Mouse (Mus musculus) layer of hippocampus, postnatal 25 days (tissue): Measurements from ENCODE around the gene Ccdc88b. TPM values are rescaled to one million over a fixed set of nuclear protein-coding genes. Genes with fewer than 3 reads are reported as not detected.
"Not testable (repeated sequence)": the region's sequence is repeated elsewhere in the genome, so short reads cannot be mapped to it uniquely, and the experiment has no call there.

Source experiments
- DNase-seq, 2 experiments: peaks; one replicate each; pipeline ENCODE4 v3.0.0; 2022; ENCODE audit warnings: mixed read lengths in 2 of 2, low spot score in 1 of 2; ENCODE audit errors: extremely low spot score in 1 of 2
- total RNA-seq, 2 experiments: library from RNA; stranded (reverse); gene quantifications; 2 replicates each; pipeline ENCODE4 v1.2.3; 2021

Gene Ccdc88b
- 10 to 100 TPM in 1 of 2 experiments, 1 to 10 TPM in 1; 7.5 to 11.9 TPM for total RNA-seq

GRCm38 (mm10) chr19:6858031-6858430 lies at the start of gene Ccdc88b:
Gene Ccdc88b, minus strand, starts transcription at chr19:6858211.
- DNase-seq = no peak

DNA sequence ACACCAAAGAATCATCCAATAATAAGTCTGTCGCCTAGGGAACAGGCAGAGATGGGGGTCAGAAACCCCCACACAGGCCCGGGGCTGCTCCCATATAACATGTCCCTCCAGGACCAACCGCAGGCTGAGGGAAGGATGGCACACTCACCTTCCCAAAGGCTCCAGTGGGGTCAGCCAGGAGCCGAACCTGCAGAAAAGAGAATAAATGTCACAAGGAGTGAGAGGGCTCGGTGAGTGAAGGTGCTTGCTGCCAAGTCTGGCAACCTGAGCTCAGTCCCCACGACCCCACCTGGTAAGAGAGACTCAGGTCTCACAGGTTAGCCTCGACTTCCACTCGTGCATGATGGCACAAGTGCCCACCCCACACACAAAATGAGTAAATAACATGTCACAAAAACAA lies 49.1 kb upstream of the Ccdc88b start:
- DNase-seq = no peak

GRCm38 (mm10) chr19:6906199-6906598 lies 48.2 kb upstream of the Ccdc88b start:
- no peak for DNase-seq

GRCm38 (mm10) chr19:6905498-6906159 lies 47.6 kb upstream of the Ccdc88b start:
- no peak for DNase-seq

DNA sequence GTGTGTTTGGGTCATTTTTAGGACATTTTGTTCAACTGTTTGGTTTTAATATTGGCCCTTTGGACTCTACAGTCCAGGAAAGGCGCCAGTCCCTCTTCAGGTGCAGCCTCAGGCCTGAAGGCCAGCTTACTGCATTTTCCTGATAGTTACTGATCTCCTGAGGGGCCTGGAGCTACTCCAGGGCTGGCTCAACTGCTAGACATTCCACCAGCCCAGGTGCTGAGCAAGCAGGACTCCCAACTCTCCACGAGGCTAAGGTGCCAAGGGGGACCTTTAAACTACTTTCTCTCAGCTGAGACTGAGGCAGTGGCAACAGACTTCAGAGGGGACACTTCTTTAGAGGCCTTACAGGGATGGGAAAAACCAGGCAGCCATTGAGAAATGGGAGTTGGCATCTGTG lies 46.8 kb upstream of the Ccdc88b start:
- no peak for DNase-seq

GRCm38 (mm10) chr19:6903031-6903430 lies 45.0 kb upstream of the Ccdc88b start:
- DNase-seq = no peak

- DNase-seq = no peak
These were observed 41.6 kb upstream of the Ccdc88b start for GRCm38 (mm10) chr19:6899641-6900040.

GRCm38 (mm10) chr19:6895608-6896305 lies 37.7 kb upstream of the Ccdc88b start:
- not testable (repeated sequence) for DNase-seq

DNA sequence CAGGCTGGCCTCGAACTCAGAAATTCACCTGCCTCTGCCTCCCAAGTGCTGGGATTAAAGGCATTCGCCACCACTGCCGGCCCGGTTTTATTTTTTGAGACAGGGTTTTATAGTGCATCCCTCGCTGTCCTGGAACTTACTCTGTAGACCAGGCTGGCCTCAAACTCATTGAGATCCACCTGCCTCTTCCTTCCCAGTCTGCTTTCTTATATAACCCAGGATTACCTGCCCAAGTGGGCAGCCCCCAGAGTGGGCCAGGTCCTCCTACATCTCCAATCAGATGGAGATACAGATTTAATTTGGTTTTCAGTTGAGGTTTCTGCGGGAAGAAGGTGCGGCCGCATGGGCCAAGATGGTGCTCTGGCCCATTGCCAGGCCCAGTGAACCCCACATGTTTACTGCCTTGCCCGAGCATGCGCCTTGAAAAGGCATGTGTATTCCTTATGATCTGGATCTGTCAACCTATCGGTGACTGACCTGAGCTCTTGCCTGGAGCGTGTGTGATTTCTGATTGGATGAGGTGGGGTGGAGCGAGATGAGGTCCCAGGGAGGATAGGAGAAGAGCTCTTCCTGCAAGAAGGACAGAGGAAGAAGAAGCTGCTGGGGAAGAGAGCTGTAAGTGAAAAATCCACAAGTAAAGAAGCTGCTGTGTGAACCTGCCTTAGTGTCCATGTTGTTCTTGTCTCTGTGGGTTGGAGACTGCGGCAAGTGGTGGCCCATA lies 35.9 kb upstream of the Ccdc88b start:
- DNase-seq = no peak

DNA sequence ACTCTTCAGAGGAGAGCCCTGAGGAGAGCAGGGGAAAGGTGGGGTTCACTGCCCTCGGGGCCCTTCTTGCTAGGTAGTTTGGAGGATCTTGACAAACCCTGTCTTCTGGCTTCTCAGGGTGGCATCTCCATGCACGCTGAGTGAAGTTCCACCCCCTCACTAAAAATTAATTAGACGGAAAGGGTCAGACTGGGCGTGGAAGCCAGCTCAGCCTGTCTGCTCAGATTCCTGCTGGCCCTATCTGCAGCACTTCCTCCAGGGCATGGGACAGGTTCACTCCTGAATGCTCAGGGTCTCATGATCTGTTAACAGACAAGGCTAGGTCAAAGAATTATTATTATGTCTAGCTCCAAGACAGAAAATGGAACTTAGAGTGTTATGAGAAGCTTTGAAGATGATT lies 34.5 kb upstream of the Ccdc88b start:
- DNase-seq = no peak

GRCm38 (mm10) chr19:6877965-6878364 lies 20.0 kb upstream of the Ccdc88b start:
- no peak for DNase-seq

GRCm38 (mm10) chr19:6876799-6877198 lies 18.8 kb upstream of the Ccdc88b start:
- DNase-seq = no peak

- DNase-seq = no peak
These were observed 17.8 kb upstream of the Ccdc88b start for GRCm38 (mm10) chr19:6875834-6876233.

DNA sequence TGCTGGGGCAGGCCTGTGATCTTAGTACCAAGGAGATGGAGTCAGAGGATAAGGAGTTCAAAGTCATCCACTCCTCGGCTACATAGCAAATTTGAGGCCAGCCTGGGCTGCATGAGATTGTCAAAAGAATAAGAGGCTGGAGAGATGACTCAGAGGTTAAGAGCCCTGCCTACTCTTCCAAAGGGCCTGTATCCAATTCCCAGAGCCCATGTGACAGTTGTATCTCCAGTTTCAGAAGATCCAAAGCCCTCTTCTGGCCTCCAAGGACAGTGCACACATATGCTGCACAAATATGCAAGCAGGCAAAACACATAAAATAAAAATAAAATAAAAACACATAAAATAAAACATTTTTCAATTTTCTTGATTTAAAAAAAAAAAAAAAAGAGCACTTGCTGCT lies 16.2 kb upstream of the Ccdc88b start:
- DNase-seq = no peak

GRCm38 (mm10) chr19:6872701-6873100 lies 14.7 kb upstream of the Ccdc88b start:
- no peak for DNase-seq

DNA sequence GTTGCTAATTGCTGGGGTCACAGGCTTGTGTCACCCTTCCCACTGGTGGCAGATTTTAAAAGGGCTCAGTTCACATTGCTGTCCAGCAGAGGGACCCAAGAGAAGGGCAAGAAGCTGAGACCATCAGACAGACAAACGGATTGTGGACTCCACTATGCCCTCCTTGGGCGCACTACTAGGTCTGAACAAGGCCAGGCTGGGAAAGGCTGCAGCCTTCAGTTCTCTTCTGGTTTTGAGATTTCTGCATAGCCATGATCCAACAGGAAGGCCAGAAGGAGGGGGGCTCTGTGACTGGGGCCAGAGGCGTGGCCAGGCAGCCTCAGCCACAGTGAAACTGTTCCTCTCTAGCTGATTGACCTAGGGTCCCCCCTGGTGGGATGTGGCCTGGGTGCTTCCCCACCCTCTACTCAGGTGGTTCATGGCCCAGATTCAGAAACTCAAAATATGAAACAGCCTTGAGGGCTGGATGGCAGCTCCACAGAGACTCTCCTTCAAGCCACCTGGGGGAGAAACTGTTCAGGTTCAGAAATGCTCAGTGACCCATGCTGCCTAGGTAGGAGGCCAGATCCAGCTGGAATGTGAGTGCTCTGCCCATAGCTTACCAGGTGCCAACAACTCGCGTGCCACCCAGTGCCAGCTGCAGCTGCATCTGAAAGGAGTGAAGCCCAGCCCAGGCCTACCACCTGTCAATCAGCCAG lies 13.7 kb upstream of the Ccdc88b start:
- DNase-seq = no peak

DNA sequence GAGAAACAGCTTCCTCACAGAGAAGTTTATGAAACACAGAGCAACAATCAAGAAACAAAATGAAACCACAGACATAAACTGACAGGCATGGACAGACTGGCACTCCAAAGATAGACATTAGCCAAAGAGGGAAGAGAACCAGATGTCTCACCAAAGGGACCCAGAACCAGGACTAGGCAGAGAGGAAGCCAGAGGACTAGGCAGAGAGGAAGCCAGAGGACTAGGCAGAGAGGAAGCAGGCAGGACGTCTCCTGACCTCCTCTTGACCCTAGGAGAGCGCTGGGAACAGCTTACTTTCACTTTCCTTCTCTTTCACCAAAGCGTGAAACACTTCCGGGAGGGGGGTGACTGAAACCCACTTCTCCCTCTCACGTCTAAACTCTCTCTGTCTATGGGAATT lies 11.3 kb upstream of the Ccdc88b start:
- DNase-seq = no peak

- DNase-seq = no peak
These were observed 3.4 kb upstream of the Ccdc88b start for GRCm38 (mm10) chr19:6861451-6861850.

DNA sequence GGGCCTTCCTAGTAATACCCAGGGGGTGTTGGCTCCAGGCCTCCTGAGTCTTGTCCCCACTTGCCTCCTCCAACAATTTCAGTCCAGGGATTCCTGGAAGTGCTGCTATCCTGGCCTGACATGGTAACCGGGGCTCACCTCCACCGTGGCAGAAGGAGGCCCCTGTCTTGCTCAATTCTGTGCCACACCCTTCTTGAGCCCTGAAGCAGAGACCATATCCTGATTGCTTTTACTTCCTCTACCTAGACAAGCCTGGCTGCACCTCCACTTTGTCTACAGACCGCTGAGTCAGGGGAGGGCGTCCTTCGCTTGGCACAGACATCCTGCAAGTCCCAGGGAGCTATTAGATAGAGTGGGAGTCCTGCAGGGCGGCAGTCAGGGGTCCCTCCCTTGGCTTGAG lies 2.7 kb upstream of the Ccdc88b start:
- no peak for DNase-seq

DNA sequence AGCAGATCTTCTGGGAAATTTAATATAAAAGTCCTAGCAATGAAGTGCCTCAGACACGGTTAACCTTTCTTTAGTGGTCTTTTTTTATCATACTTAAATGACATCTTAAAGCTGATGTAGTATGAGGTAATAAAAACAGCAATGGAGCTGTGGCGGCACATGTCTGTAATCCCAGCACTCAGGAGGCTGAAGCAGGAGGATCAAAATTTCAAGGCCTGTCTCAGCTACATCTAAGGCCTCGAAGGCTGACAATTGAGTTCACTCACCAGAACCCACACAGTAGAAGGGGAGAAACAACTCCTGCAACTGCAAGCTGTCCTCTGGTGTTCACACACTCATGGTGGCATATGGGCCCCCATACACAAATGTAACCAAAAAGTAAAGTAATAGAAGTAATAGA lies 2.0 kb upstream of the Ccdc88b start:
- no peak for DNase-seq
